Mouse (Mus musculus) layer of hippocampus, adult 8-10 months (tissue): ENCODE measurements around the gene B3galt5. TPM values are rescaled to one million over a fixed set of nuclear protein-coding genes. Genes with fewer than 3 reads are reported as not detected.

ENCODE experiments used
- DNase-seq, 2 experiments: peaks; one replicate each; pipeline ENCODE4 v3.0.0; 2022; ENCODE audit warnings: low spot score in 2 of 2
- total RNA-seq, 4 experiments: library from RNA; stranded (reverse); gene quantifications; 2 replicates each; pipeline ENCODE4 v1.2.4; 2022

B3galt5 gene
- total RNA-seq, 4 experiments from 2014 or later: 55.0 to 58.0 (median 56.9) TPM

DNA sequence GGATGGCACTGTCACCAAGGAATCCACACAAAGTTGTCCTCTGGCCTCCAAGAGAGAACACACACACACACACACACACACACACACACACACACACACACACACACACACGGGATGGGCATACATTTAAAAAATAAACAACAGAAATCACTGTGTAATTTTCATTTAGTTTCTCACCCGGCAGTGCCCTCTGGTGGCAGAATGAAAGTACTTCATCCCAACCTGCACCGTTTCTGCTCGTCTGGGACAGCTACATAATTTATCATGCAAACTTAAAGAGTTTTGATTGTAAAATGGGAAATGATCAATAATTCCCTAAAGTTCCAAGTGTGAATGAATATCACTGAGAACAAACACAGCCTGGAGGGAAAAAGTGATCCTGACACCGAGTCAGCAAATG is 105.7 kb downstream of the B3galt5 start:
- DNase-seq: peak in 1 of 2 experiments; percentile 54

DNA sequence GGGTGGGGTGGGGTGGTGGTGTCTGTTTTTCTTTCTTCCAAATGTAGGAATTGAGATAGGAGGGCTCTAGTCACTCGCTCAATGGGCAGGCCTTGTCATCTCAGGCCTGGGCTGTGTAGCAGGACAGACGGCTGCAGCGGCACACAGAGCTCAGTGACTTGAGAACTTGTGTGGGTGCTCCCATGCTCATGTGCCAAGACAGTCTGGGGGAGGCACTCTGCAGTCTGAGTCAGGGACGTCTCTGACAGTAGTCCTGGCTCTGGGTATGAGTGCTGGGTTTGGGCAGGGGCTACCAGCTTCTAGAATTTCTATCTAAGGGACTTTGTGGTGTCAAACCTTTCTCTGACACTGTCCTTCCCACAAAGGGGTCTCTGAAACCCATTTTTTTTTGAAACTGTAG is 106.3 kb downstream of the B3galt5 start:
- DNase-seq: no peak

DNA sequence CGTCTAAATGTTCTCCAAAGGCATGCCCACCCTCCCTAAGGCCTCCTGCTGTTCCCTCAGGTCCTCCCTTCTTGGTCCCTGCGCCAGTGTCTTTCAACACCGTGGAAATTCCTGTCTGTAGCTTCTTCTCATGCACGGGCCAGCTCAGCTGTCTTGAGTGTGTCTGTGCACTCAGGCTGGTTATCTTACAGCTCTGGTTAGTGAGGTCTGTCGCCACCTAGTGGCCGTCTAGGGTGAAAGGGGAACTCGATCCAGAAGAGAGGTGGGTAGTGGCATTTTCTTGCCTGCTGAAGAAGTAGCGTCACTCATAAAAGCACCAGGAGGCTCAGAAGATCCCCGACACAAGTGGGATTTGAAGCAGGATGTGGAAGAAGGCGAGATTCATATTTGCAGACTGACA is 109.5 kb downstream of the B3galt5 start:
- peak; percentile 71 to 88 for DNase-seq

DNA sequence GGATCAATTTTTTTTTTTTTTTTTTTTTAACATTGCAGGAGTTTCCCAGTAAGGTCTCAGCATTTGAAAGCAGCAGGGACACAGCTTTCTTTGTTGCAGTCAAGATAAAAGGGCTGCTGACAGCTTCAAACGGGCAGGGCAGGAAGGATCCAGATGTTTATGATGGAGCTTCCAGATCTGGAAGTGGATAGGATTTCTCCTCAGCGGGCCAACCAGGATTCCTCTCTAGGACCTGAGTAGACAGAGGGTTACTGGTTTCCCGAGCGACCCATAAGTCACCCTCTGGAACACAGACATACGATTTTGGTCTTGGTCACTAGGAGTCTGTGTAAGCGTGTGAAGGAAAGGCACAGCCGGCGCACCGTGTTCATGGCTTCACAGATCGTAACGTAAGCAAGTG is 112.5 kb downstream of the B3galt5 start:
- DNase-seq: no peak

DNA sequence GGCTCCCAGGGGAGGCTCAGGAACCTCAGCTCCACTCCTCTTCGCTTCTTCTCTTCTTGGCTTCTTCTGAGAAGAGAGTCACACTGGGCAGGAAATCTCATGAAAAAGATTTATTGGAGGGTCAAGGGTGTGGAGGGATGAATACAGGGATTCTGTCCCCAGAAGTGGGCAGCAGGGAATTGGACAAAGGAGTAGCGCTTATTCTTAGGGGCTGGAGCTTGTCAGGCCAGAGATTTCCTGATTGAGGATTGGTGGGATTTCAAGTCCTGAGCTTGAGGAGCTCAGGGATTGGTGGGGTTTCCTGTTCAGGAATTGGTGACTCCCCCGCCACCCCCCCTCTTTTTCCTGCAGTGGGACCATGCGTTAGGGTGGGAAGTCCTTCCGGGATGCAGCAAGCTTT is 113.2 kb downstream of the B3galt5 start:
- no peak for DNase-seq

DNA sequence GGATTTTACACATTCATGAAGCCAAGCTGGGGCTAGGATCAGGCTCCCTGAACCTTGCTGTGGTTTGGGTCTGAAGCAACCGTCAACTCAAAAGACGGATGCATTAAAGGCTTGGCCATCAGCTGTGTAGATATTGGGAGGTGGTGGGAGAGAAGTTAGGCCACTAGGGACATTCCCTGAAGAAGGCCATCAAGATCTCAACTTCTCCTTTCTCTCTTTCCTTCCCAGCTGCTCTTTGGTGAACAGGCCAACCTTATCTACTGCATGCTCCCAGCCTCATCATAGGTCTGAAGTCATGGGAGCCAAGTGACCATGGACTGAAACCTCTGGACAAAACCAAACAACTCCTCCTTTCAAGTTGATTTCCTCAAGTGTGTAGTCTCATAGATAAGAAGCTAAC is 115.9 kb downstream of the B3galt5 start:
- no peak for DNase-seq

DNA sequence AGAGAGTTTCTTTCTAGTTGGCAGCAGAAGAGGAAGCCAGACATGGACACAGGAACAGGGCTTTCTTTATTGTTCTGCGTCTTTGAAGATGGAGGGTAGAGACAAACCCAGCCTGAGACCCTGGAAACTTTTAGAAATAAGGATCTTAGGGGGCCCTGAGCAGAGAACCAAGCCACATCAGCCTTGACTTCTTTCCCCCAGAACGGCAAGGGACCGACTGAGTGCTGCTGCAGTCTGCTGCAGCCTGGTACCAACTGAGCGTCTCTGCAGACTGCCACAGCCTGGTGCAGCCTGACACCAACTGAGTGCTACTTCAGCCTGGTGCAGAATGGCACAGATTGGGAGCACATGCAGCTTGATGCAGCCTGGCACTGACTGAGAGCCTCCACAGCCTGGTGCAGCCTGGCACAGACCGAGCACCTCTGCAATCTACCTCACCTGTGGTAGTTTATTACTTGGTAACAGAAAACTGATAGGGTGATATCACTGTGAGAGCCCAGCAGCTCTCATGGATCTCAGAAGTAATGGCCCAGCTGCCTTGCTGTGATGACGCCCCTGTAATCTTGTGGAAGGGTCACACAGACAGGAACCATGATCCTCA is 117.8 kb downstream of the B3galt5 start:
- no peak for DNase-seq

DNA sequence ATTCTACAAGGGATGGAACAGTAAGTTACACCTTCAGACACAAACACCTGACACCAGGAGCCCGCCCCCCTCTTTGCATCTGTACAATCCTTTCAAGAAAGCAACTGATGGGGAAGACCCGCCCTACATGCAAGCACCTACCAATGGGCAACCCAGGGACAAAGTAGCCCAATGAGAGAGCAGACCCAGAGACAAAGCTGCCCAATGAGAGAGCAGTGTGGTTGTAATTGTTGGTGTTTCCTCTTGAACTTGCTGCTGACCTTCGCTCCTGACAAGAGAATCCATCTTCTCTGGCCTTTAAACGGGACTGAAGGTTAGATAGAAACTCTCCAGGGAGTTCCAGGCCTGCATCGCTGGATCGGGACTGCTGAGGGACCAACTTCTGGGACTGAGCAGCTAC is 118.4 kb downstream of the B3galt5 start:
- no peak for DNase-seq

DNA sequence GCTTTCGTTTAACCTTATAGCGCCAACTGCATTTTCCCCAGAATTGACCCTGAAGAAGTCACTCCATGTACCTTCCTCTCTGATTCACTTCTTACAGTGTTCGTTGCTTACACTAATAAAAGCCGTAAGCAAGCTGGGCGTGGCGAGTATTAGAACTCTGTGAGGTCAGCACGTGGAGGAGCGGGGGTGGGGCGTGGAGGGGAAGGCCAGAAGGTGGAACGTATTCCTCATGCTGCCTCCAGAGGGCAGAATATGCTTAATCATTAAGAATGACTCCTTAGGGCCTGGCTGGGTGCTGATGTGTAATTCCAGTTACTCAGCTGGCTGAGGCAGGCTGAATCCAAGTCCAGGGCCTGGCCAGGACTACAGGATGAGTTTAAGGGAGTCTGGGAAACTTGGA is 122.3 kb downstream of the B3galt5 start:
- no peak for DNase-seq

DNA sequence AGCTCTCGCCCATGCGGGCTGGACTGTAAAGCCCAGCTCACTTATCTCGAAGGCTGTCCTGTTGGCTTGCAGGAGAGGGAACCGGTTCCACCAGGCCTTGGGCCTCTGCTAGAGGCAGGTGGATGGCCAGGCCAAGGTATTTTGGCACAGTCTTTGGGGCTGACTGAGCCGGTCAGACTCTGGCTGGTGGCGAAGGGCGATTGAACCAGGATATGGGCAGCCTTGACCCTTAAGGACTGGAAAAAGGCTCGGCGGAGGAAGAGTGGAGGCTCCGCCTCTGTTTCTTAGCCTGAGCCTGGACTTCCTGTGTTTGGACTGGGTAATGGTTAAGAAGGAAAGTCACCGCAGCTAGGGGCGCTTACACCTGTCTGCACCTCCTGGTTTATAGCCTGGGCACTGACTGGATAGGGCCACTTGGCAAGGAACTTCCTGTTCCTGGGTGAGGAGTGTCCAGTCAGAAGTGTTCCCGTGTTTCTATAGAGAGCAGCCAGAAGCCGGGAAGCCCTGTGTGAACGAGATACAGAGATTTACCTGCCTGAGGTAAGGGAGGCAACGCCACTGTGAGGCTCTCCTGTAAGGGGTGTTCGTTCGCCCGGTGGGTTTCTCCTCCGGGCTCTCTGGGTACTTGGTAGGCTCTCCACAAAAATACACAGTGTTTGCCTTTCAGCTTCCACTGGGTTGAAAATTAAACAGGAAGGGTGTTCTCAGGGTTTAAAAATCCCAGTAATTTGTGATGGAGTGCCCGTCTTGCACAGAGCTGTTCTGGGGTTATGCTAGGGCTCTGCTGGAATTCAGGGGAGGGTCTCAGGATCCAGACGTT is 125.9 kb downstream of the B3galt5 start:
- no peak for DNase-seq

DNA sequence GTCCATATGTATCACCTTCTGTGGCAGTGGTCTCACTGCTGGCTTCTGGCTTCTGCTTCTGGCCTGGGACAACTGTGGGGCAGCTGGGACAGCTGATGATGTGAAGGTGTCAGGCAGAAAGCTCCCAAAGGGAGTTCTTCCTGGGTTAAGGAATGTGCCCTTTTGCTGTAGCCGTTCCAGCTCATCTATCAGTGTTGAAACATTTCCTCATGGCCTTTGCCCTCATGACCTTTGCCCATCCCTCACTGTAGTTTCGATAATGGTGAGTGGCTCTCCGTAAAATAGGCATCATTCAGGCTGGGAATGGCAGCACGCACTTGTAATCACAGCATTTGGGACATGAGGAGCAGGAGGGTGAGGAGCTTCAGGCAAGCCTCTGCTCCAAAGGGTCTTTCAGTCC is 127.3 kb downstream of the B3galt5 start:
- no peak for DNase-seq

DNA sequence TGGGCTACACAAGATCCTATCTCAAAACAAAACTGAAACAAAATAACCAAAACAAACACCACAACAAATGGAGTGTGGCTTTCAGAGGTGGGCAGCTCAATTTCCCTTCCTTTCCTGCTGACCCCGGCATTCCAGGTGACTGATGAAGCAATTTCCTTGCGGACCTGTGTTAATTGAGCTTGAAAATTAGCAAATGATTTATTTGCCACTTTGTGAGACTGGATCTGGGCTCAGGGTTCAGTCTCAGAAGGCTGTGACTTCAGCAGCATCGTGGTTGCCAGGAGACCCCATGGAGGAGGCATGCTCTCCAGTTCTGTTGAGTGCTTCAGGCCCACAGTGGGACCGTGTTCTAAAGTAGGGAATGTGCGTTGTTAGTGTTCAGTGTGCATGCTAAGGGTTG is 127.7 kb downstream of the B3galt5 start:
- no peak for DNase-seq

DNA sequence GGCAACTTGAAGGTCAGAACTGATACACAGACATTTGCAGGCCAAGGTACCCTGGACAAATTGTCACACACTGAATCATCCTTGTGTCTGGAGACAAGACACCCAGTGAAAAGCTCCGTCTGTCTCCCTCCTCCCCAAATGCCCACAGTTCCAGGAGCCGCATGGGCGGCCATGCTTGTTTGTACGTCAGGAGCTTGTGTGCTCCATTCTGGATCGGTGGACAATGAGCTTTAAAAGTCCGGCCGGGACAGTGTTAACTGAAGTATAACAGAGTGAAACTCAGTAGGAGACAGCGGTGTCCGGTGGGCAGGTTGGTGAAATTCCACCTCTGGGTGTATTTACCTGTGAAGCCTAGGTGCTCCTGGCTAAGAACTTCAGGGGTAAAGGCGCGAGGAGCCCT is 129.3 kb downstream of the B3galt5 start:
- DNase-seq: no peak

Other genes with a start within 250 kb of the B3galt5 start
- gene Psmg1, start 244.8 kb upstream of the B3galt5 start, total RNA-seq: 10 to 100 TPM; 15.7 to 20.1 (median 19.6) TPM
- gene Brwd1, start 153.3 kb upstream of the B3galt5 start, total RNA-seq: 100 to 1,000 TPM; 128 to 157 (median 145) TPM
- gene Hmgn1, start 108.1 kb upstream of the B3galt5 start, total RNA-seq: 10 to 100 TPM; 57.8 to 81.9 (median 67.6) TPM
- gene Wrb, start 90.4 kb upstream of the B3galt5 start, total RNA-seq: 10 to 100 TPM; 62.5 to 72.2 (median 68.0) TPM
- gene Lca5l, start 43.5 kb upstream of the B3galt5 start, total RNA-seq: 1 to 10 TPM; 1.8 to 3.0 (median 2.5) TPM
- 1 to 10 TPM; 1.8 to 2.4 (median 2.2) TPM for gene Sh3bgr, start 35.4 kb upstream of the B3galt5 start, total RNA-seq
- gene Itgb2l, start 207.8 kb downstream of the B3galt5 start, total RNA-seq: not detected
- 100 to 1,000 TPM; 189 to 232 (median 208) TPM for gene Pcp4, start 231.8 kb downstream of the B3galt5 start, total RNA-seq